20 mouse cellular contexts compared by ENCODE assay signal in genomic region chr7:99144616-99145015, GRCm38 (mm10). TPM values are rescaled to one million over a fixed set of nuclear protein-coding genes. Genes with fewer than 3 reads are reported as not detected.
A peak's percentile ranks its signal among the peaks of the same experiment; 100 is the strongest.
DNase-seq lines count a peak whose midpoint lies in the region; ATAC-seq and TF ChIP-seq lines count a peak whose summit lies in the region.
"Had no signal": no experiment of that assay in that cellular context is flagged by ENCODE, and none has a peak within 500 bp of the region (broad histone marks: within the 10 kb centered on the region; RNA-seq: fewer than 3 reads in every experiment).

No protein-coding gene starts in this region.

- H3K4me2 ChIP-seq in hindbrain, embryonic 11.5 days (replicated peaks; ENCODE audit: low read depth, low read length): no peak overlapping the region
- H3K4me2 ChIP-seq: heart, embryonic 11.5 days; liver, embryonic 12.5 days had no signal

- no peak for ATAC-seq in hindbrain, embryonic 11.5 days (ENCODE audit: low FRiP score)
- ATAC-seq: forebrain, embryonic 16.5 days; hindbrain, postnatal 0 days; liver, embryonic 12.5 days; lung, postnatal 0 days had no signal

- peaks cover 56% of the 10 kb centered on the region; the same call in 1 of the 2 replicates for H3K4me1 ChIP-seq in spleen, adult 2 months (ENCODE audit: control insufficient read depth, insufficient read depth, insufficient read length)
- no peaks in the 10 kb centered on the region; the same call in 1 of the 2 replicates for H3K4me1 ChIP-seq in hindbrain, embryonic 11.5 days (replicated peaks; ENCODE audit: control insufficient read depth, insufficient read depth, low read length)
- H3K4me1 ChIP-seq in forebrain, embryonic 10.5 days: peaks cover 32% of the 10 kb centered on the region

- 84% methylated on average over 11 of the region's 11 CpGs for WGBS in spleen, adult 2 months
- WGBS in hindbrain, embryonic 11.5 days: 70% methylated on average over 11 of the region's 11 CpGs
- 79% methylated on average over 11 of the region's 11 CpGs for WGBS in forebrain, embryonic 10.5 days

- H3K27ac ChIP-seq in spleen, adult 2 months (ENCODE audit: insufficient read depth, low read length): peak overlapping the region; percentile 43; the same call in 1 of the 2 replicates
- no peak overlapping the region for H3K27ac ChIP-seq in hindbrain, embryonic 11.5 days (ENCODE audit: low read depth, low read length)
- no peak overlapping the region for H3K27ac ChIP-seq in forebrain, embryonic 10.5 days
- H3K27ac ChIP-seq: hindbrain, postnatal 0 days; liver, embryonic 12.5 days had no signal

- DNase-seq in spleen, adult 2 months (ENCODE audit: low read depth in 1 of 2, low spot score in 2 of 2): no peak
- no peak for DNase-seq in spleen, postnatal 36 days (ENCODE audit: low spot score in 2 of 2)
- peak; percentile 58 to 60 for DNase-seq in layer of hippocampus, adult 8-10 months (ENCODE audit: low spot score in 2 of 2)
- peak; percentile 74 to 80 for DNase-seq in left cerebral cortex, postnatal 36 days (ENCODE audit: low spot score in 2 of 2)
- no peak for DNase-seq in yolk sac, embryonic 10.5 days (ENCODE audit: low spot score)
- DNase-seq in hindbrain, embryonic 11.5 days (ENCODE audit: low spot score): no peak
- DNase-seq in forebrain, embryonic 10.5 days (ENCODE audit: extremely low spot score, low spot score): no peak
- DNase-seq: adrenal gland, postnatal 25 days; cerebellum, adult 8-10 months; heart, postnatal 36 days; kidney, adult 2 months; kidney, postnatal 25 days; thymus, postnatal 14 days had no signal

- H3K9me3 ChIP-seq in hindbrain, embryonic 11.5 days (ENCODE audit: control insufficient read depth, low read length): no peaks in the 10 kb centered on the region
- no peaks in the 10 kb centered on the region for H3K9me3 ChIP-seq in forebrain, embryonic 10.5 days
- H3K9me3 ChIP-seq: liver, embryonic 12.5 days; megakaryocyte, embryonic 14.5 days had no signal

- no peak for TF ChIP-seq POLR2A in spleen, adult 2 months (IDR thresholded peaks at IDR 0.05; ENCODE audit: low read depth, low read length)

- intact Hi-C loops in left cerebral cortex, postnatal 36 days (cut with DNase I): no loop called here

- H3K27me3 ChIP-seq in spleen, adult 2 months (ENCODE audit: control insufficient read depth, insufficient read depth, low read length): no peaks in the 10 kb centered on the region
- H3K27me3 ChIP-seq in hindbrain, embryonic 11.5 days (ENCODE audit: control insufficient read depth, insufficient read depth, low read length): no peaks in the 10 kb centered on the region
- peaks cover 3% of the 10 kb centered on the region; the same call in 1 of the 2 replicates for H3K27me3 ChIP-seq in forebrain, embryonic 10.5 days (ENCODE audit: poor library complexity, severe bottlenecking)
- H3K27me3 ChIP-seq: liver, embryonic 12.5 days had no signal

- H3K9ac ChIP-seq in hindbrain, embryonic 11.5 days (ENCODE audit: low read depth, low read length): no peak overlapping the region
- H3K9ac ChIP-seq: liver, embryonic 12.5 days had no signal

- no peaks in the 10 kb centered on the region for H3K36me3 ChIP-seq in spleen, adult 2 months (ENCODE audit: control insufficient read depth, insufficient read depth, low read length)
- H3K36me3 ChIP-seq in hindbrain, embryonic 11.5 days (ENCODE audit: control insufficient read depth, insufficient read depth, low read length): no peaks in the 10 kb centered on the region
- no peaks in the 10 kb centered on the region for H3K36me3 ChIP-seq in forebrain, embryonic 10.5 days (replicated peaks)
- H3K36me3 ChIP-seq: liver, embryonic 12.5 days had no signal

- H3K4me3 ChIP-seq in spleen, adult 2 months (ENCODE audit: extremely low read depth, insufficient read depth, insufficient read length): no peak overlapping the region
- no peak overlapping the region for H3K4me3 ChIP-seq in hindbrain, embryonic 11.5 days (ENCODE audit: low read depth, low read length)
- no peak overlapping the region for H3K4me3 ChIP-seq in forebrain, embryonic 10.5 days
- H3K4me3 ChIP-seq: erythroblast, embryonic 14.5 days; liver, embryonic 12.5 days; megakaryocyte, embryonic 14.5 days had no signal

- no peak for TF ChIP-seq CTCF in spleen, adult 2 months (IDR thresholded peaks at IDR 0.05; ENCODE audit: extremely low read depth, insufficient read depth, insufficient read length, insufficient replicate concordance)

RNA-seq across cellular contexts. Expression of gene Uvrag, which starts 3.7 kb away (rescaled TPM):
- 45.9 and 112 TPM in 2 replicates for polyA plus RNA-seq in spleen, adult 2 months (2012; rRNA removed)
- total RNA-seq in layer of hippocampus, adult 8-10 months (2022): 10 to 100 TPM; 41.6 to 54.7 (median 52.8) TPM
- total RNA-seq in left cerebral cortex, postnatal 36 days (2021): 10 to 100 TPM; 50.2 to 54.0 TPM
- 11.7 and 13.1 TPM in 2 replicates for polyA plus RNA-seq in hindbrain, embryonic 11.5 days (2014; fragmentation: Nextera tagmentation; extraction: Ambion mirVana)
- 9.8 and 10.4 TPM in 2 replicates for polyA plus RNA-seq in forebrain, embryonic 10.5 days (2016; fragmentation: Nextera tagmentation; extraction: Ambion mirVana)

RNA-seq across cellular contexts. Expression of gene Dgat2, which starts 37.9 kb away (rescaled TPM):
- 12.0 and 12.8 TPM in 2 replicates for polyA plus RNA-seq in spleen, adult 2 months (2012; rRNA removed)
- 10 to 100 TPM; 80.9 to 89.3 (median 85.5) TPM for total RNA-seq in layer of hippocampus, adult 8-10 months (2022)
- 10 to 100 TPM; 68.3 to 78.0 TPM for total RNA-seq in left cerebral cortex, postnatal 36 days (2021)
- polyA plus RNA-seq in hindbrain, embryonic 11.5 days (2014; fragmentation: Nextera tagmentation; extraction: Ambion mirVana): 9.4 and 11.2 TPM in 2 replicates
- polyA plus RNA-seq in forebrain, embryonic 10.5 days (2016; fragmentation: Nextera tagmentation; extraction: Ambion mirVana): 12.3 and 14.8 TPM in 2 replicates

Comparison
In these comparisons a context has a peak if more than half of its experiments do, and no peak if none do; other contexts are left out.
1. DNase-seq: peak in layer of hippocampus, adult 8-10 months (2 of 2) and left cerebral cortex, postnatal 36 days (2 of 2); none in spleen, adult 2 months (0 of 2), spleen, postnatal 36 days (0 of 2), yolk sac, embryonic 10.5 days (single experiment), hindbrain, embryonic 11.5 days (single experiment) and forebrain, embryonic 10.5 days (single experiment).